Mouse (Mus musculus) kidney, adult 2 months (tissue): ENCODE measurements around the gene Insr.

Experiments
- CTCF ChIP-seq: fragments of 200-500 bp; conservative IDR thresholded peaks from 2 replicates; pipeline ENCODE4 v1.5.1; 2011; ENCODE audit warnings: low read depth, mild to moderate bottlenecking, control low read depth, low read length, moderate library complexity, mixed read lengths; ENCODE audit not compliant: insufficient read depth, insufficient read length
- POLR2A ChIP-seq: fragments of 200-500 bp; IDR thresholded peaks from one replicate; pipeline ENCODE4 v1.6.1; 2011; ENCODE audit warnings: low read depth, low read length, control low read depth

- TF ChIP-seq CTCF (no peak), POLR2A (no peak)
Observed at GRCm38 (mm10) chr8:3255321-3255720, 24.1 kb downstream of the Insr start.
